Mouse (Mus musculus): ENCODE results near the gene Atg14. TPM values are rescaled to one million over a fixed set of nuclear protein-coding genes. Genes with fewer than 3 reads are reported as not detected.
"Not testable (repeated sequence)": the region's sequence is repeated elsewhere in the genome, so short reads cannot be mapped to it uniquely, and the experiment has no call there.

The Atg14 gene
- polyA plus RNA-seq, 1 experiment = 10.4 TPM

DNA sequence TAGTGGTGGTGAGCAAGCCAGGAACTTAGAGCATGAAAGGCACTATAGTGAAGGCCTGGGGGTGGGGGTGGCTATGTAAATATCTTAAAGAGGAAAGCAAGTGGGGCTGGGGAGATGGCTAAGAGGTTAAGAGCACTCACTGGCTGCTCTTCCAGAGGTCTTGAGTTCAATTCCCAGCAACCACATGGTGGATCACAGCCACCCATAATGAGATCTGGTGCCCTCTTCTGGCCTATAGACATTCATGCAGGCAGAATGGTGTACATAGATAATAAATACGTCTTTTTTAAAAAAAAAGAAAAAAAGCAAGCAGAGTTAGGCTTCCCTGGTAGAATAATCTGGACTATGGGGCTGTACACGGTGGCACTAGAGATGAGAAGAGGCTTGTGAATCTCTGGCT is 17.1 kb downstream of the Atg14 start:
- TF ChIP-seq CTCF (IDR thresholded peaks at IDR 0.05; ENCODE audit: borderline replicate concordance, insufficient read depth, low read length) = no peak
- TF ChIP-seq POLR2A (IDR thresholded peaks at IDR 0.05; ENCODE audit: low read depth, low read length) = no peak
- Histone ChIP-seq H3K27ac (ENCODE audit: insufficient read depth, low read length) (no peak overlapping the region), H3K4me1 (ENCODE audit: control insufficient read depth, insufficient read depth, low read length) (no peaks in the 10 kb centered on the region), H3K4me3 (ENCODE audit: insufficient read depth, low read length) (no peak overlapping the region)

DNA sequence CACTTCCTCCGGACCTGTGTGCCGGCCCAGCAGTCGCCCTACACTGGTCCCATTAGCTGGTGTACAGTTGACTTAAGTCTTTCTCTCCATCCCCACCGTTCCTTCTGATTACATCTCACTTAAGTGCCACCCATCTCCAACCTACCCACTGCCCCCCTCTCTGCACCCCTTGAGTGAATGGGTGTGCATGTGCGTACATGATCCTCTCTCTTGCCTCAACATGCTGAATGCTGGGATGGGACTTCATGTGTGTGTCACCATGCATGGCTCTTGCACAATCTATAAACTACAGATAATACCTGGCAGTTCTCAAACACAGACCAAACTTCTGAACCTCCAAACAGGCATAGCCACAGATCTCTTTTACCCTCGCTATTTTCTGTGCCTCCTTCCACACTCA is 18.8 kb downstream of the Atg14 start:
- no peak overlapping the region for H3K4me3 ChIP-seq (ENCODE audit: insufficient read depth, low read length)
- no peak for TF ChIP-seq POLR2A (IDR thresholded peaks at IDR 0.05; ENCODE audit: low read depth, low read length)
- TF ChIP-seq CTCF (IDR thresholded peaks at IDR 0.05; ENCODE audit: borderline replicate concordance, insufficient read depth, low read length) = no peak
- H3K27ac ChIP-seq (ENCODE audit: insufficient read depth, low read length) = no peak overlapping the region
- no peaks in the 10 kb centered on the region for H3K4me1 ChIP-seq (ENCODE audit: control insufficient read depth, insufficient read depth, low read length)

DNA sequence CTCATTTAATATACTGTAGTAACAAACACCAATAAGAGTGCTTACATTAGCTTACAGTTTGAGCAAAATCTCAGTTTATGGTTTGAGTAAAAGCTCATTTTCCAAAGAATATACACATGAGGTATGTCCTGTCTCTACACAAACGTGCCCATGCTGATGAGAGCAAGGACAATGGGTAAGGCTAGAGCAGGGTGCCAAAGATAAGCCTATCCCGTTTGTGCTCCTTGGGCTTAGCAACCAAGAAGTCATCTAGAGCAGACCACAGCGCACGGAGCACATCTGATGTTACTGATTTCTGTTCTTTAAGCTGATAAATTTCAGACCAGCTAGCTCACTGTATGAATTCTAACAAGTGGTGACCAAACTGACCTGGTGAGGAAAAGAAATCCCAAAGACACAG is 25.6 kb downstream of the Atg14 start:
- Histone ChIP-seq H3K27ac (ENCODE audit: insufficient read depth, low read length) (no peak overlapping the region), H3K4me1 (ENCODE audit: control insufficient read depth, insufficient read depth, low read length) (no peaks in the 10 kb centered on the region), H3K4me3 (ENCODE audit: insufficient read depth, low read length) (no peak overlapping the region)
- TF ChIP-seq CTCF (IDR thresholded peaks at IDR 0.05; ENCODE audit: borderline replicate concordance, insufficient read depth, low read length) (no peak), POLR2A (IDR thresholded peaks at IDR 0.05; ENCODE audit: low read depth, low read length) (no peak)

DNA sequence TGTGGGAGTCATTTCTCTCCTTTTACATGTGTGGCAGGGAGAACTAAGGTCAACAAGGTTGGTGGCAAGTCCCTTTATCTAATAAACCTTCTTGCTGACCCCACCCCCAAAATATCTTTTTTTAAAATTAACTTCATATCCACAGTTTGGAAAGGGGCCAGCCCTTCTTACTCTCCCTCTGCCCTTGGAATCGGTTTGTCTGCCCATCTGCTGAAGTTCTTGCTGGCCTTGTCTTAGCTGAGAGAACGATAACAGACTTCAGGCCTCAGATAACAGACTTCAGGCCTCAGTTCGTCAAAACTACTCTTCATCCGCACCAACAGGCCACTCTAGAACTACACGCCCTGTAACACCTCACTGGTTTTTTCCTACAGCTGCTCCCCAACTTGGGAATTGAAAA is 26.2 kb downstream of the Atg14 start:
- H3K27ac ChIP-seq (ENCODE audit: insufficient read depth, low read length) = no peak overlapping the region
- TF ChIP-seq CTCF (IDR thresholded peaks at IDR 0.05; ENCODE audit: borderline replicate concordance, insufficient read depth, low read length) (no peak), POLR2A (IDR thresholded peaks at IDR 0.05; ENCODE audit: low read depth, low read length) (no peak)
- H3K4me1 ChIP-seq (ENCODE audit: control insufficient read depth, insufficient read depth, low read length) = no peaks in the 10 kb centered on the region
- no peak overlapping the region for H3K4me3 ChIP-seq (ENCODE audit: insufficient read depth, low read length)

DNA sequence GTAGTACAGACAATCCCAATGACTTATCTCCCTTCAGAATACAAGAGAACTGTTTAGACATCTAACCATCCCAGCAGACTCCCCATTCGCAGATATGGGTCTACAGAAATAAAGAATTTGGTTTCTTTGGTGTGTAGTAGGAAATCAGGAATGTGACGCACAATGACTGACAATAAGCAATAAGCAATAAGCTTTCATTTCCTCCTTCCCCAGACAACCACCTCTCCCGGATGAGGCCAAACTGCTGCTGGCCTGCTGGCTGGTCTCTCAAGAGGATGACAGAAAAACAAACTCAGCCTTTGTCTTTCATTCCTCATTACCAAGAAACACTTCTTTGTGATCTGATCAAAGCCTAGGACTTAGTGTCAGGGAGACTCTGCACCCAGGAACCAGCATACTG is 28.2 kb downstream of the Atg14 start:
- TF ChIP-seq CTCF (IDR thresholded peaks at IDR 0.05; ENCODE audit: borderline replicate concordance, insufficient read depth, low read length) = no peak
- TF ChIP-seq POLR2A (IDR thresholded peaks at IDR 0.05; ENCODE audit: low read depth, low read length) = no peak
- Histone ChIP-seq H3K4me1 (ENCODE audit: control insufficient read depth, insufficient read depth, low read length) (no peaks in the 10 kb centered on the region), H3K4me3 (ENCODE audit: insufficient read depth, low read length) (no peak overlapping the region), H3K27ac (ENCODE audit: insufficient read depth, low read length) (no peak overlapping the region)

DNA sequence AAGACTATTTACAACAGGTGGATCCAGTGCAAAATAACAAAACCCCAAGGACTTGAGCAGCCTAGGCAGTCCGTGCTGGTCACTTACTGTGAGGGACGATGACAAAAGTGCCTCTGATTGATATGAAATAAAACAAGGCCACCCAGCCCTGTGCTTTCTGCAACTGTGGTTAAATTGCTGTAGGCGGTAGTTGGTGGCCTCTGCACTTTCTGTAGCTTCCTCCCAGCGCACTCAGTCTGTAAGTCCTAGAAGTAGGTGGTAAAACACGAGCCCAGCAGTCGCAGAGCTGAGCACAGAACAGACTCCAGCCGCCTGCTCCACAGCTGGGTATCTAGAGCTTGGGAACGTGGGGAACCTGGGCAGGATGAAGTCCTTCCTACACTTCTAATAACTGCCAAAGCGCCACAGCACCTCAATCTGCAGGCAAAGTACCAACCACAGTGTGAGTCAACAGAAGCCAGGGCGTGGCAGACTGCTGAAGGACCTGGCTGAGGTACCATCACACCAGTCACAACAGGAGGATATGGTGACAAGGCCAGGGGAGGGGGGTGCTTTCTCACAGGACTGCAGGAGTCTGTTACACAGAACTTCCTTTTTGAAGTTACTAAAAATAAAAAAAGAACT is 29.0 kb downstream of the Atg14 start:
- H3K4me3 ChIP-seq (ENCODE audit: insufficient read depth, low read length) = no peak overlapping the region
- no peaks in the 10 kb centered on the region for H3K4me1 ChIP-seq (ENCODE audit: control insufficient read depth, insufficient read depth, low read length)
- no peak overlapping the region for H3K27ac ChIP-seq (ENCODE audit: insufficient read depth, low read length)
- TF ChIP-seq POLR2A (IDR thresholded peaks at IDR 0.05; ENCODE audit: low read depth, low read length) (no peak), CTCF (IDR thresholded peaks at IDR 0.05; ENCODE audit: borderline replicate concordance, insufficient read depth, low read length) (no peak)

DNA sequence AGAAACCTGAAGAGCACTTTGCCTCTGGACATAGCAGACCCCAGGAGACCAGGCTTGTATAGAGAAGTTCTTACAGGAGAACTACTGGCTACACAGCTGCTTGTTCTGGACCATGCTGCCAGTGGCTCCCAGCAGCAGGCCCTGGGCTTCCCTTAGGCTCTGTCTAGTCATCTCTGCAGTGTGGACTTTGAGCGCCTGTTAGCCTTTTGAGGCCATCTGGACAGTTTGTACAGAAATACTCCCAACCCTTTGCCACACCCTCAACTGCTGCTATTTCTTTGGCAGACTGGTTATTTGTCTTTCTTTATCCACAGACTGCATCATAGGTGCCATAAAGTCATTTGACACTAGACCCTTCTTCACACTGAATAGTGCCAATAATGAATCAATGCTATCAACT is 35.4 kb downstream of the Atg14 start:
- TF ChIP-seq CTCF (IDR thresholded peaks at IDR 0.05; ENCODE audit: borderline replicate concordance, insufficient read depth, low read length) (no peak), POLR2A (IDR thresholded peaks at IDR 0.05; ENCODE audit: low read depth, low read length) (no peak)

DNA sequence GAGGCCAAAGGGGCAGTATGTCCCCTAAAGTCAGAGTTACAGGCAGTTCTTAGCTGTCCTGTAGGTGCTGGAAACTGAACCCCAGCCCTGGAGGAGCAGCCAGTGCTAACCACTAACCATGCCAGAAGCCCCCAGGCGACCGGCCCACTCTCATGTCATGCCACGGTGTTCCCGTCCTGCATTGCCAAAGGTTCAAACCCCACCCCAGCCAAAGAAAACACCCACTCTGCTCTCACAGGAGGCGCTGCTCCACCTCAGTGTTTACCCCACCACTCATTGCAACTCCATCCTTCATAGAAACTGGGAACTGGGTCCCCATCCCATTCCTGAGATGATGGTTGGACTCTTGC is 36.3 kb downstream of the Atg14 start:
- H3K4me3 ChIP-seq (ENCODE audit: insufficient read depth, low read length) = no peak overlapping the region
- H3K4me1 ChIP-seq (ENCODE audit: control insufficient read depth, insufficient read depth, low read length) = peaks cover 14% of the 10 kb centered on the region
- no peak for TF ChIP-seq POLR2A (IDR thresholded peaks at IDR 0.05; ENCODE audit: low read depth, low read length)
- no peak for TF ChIP-seq CTCF (IDR thresholded peaks at IDR 0.05; ENCODE audit: borderline replicate concordance, insufficient read depth, low read length)
- H3K27ac ChIP-seq (ENCODE audit: insufficient read depth, low read length) = peak overlapping the region; percentile 55

More for the DNA sequence above, 35.4 kb downstream of the Atg14 start:
- no peak overlapping the region for H3K4me3 ChIP-seq (ENCODE audit: insufficient read depth, low read length)
- peaks cover 14% of the 10 kb centered on the region for H3K4me1 ChIP-seq (ENCODE audit: control insufficient read depth, insufficient read depth, low read length)
- H3K27ac ChIP-seq (ENCODE audit: insufficient read depth, low read length) = no peak overlapping the region

DNA sequence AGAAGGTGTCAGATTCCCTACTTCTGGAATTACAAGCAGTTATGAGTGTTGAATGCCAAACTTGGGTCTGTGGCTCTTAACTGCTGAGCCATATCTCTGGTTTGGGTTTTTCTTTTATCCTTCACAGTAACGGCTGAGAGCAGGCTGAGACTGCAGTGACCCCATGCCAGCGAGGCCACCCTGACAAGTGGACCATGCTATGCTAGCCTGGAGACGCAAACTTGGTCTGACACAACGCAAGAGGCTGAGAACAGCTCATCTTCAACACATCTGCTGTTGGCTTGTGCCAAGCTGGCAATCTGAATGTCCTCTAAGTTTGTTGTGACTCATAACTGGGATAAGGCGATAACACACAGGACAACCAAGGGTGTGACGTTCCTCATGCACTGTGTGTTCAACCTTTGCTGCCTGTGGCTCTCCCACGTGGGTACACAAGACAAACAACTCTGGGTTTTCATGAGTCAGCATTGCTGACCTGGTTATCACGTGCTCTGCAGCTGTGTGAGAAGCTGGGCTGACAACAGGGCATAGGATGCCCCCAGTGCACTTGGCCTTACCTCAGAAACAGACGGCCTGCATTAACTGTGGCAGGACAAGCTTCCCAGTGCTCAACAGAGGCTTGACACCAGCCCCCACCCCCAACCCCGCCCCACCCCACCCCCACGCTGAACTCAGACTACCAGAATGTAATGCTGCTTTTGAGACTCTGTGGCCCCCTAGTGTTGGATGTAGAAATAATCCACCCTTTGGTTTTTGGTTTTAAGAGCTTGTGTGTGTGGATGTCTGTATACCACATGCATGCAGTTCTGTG is 36.9 kb downstream of the Atg14 start:
- H3K4me1 ChIP-seq (ENCODE audit: control insufficient read depth, insufficient read depth, low read length) = peaks cover 14% of the 10 kb centered on the region
- H3K27ac ChIP-seq (ENCODE audit: insufficient read depth, low read length) = peak overlapping the region; percentile 81
- H3K4me3 ChIP-seq (ENCODE audit: insufficient read depth, low read length) = no peak overlapping the region
- TF ChIP-seq POLR2A (IDR thresholded peaks at IDR 0.05; ENCODE audit: low read depth, low read length) (no peak), CTCF (IDR thresholded peaks at IDR 0.05; ENCODE audit: borderline replicate concordance, insufficient read depth, low read length) (no peak)

DNA sequence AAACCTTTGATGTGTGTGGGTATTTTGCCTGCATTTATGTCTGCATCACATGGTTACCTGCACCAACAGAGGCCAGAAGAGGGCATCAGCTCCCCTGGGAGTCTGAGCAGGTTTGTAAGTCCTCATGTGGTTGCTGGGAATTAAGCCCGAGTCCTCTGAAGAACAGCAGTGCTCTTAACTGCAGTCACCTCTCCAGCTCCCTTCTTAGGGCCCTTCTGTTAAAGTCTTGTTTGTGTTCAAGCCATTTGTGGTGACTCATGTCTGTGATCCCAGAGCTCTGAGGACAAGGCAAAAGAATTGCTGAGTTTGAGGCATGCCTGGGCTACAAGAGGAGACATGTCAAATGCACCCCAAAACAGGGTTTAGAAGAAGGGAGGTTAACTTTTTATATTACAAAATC is 38.0 kb downstream of the Atg14 start:
- TF ChIP-seq POLR2A (IDR thresholded peaks at IDR 0.05; ENCODE audit: low read depth, low read length) = no peak
- H3K27ac ChIP-seq (ENCODE audit: insufficient read depth, low read length) = peak overlapping the region; percentile 81
- peaks cover 14% of the 10 kb centered on the region for H3K4me1 ChIP-seq (ENCODE audit: control insufficient read depth, insufficient read depth, low read length)
- H3K4me3 ChIP-seq (ENCODE audit: insufficient read depth, low read length) = no peak overlapping the region

DNA sequence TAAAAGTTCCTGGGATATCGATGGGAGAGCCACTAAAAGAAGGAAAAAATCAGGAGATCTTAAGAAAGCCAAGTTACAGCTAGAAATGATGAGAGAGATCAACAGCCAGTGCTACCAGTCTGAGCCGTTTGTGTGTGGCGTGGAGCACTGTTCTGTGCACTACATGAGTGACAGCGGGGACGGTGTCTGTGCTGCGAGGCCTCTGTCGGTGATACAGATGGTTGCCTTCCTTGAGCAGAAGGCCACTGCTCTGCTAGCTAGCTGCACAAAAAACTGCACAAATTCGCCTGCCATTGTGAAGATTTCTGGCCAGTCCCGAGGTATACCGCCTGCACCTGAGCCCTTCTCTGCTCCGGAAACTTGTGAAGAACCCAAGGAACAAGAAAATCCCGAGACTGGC is 40.9 kb downstream of the Atg14 start:
- not testable (repeated sequence) for H3K27ac ChIP-seq (ENCODE audit: insufficient read depth, low read length); H3K4me3 ChIP-seq (ENCODE audit: insufficient read depth, low read length)
- peaks cover 14% of the 10 kb centered on the region for H3K4me1 ChIP-seq (ENCODE audit: control insufficient read depth, insufficient read depth, low read length)
